Mouse (Mus musculus) liver, adult 10 weeks (tissue): ENCODE results near the gene Sh2d2a. TPM values are rescaled to one million over a fixed set of nuclear protein-coding genes. Genes with fewer than 3 reads are reported as not detected.

Source experiments
- polyA plus RNA-seq: library from polyadenylated mRNA; stranded (reverse); fragments of 350-450 nt; fragmentation: Illumina TruSeq; extraction: RNeasy Lipid Tissue Mini Kit (QIAGEN cat#74804); gene quantifications from one replicate; pipeline ENCODE4 v1.2.3, GENCODE M21; 2014; ENCODE audit warnings: low read depth, low replicate concordance

Gene Sh2d2a
- polyA plus RNA-seq: 0.11 TPM

GRCm38 (mm10) chr3:87846650-87847110 lies at the start of gene Sh2d2a:
Gene Sh2d2a, plus strand, starts transcription at chr3:87846755.

GRCm38 (mm10) chr3:87824206-87824605 lies 22.3 kb upstream of the Sh2d2a start, which contains the start of gene Pear1:
Gene Pear1, minus strand, starts transcription at chr3:87824306.

GRCm38 (mm10) chr3:87885281-87886003 lies 38.9 kb downstream of the Sh2d2a start, which contains the start of gene Prcc:
Gene Prcc, minus strand, starts transcription at chr3:87885608.

Other genes starting within 250 kb of the Sh2d2a start
- gene Arhgef11, start 229.2 kb upstream of the Sh2d2a start, polyA plus RNA-seq: 6.9 TPM
- not detected for gene Lrrc71, start 98.1 kb upstream of the Sh2d2a start, polyA plus RNA-seq
- not detected for gene Ntrk1, start 51.6 kb upstream of the Sh2d2a start, polyA plus RNA-seq
- gene Insrr, start 49.8 kb upstream of the Sh2d2a start, polyA plus RNA-seq: not detected
- 0.34 TPM for gene Pear1, start 22.4 kb upstream of the Sh2d2a start, polyA plus RNA-seq
- 4.8 TPM for gene Prcc, start 38.9 kb downstream of the Sh2d2a start, polyA plus RNA-seq
- gene Hdgf, start 59.6 kb downstream of the Sh2d2a start, polyA plus RNA-seq: 103 TPM
- gene Mrpl24, start 72.8 kb downstream of the Sh2d2a start, polyA plus RNA-seq: 61.1 TPM
- 14.9 TPM for gene Isg20l2, start 83.6 kb downstream of the Sh2d2a start, polyA plus RNA-seq
- 3.7 TPM for gene Rrnad1, start 84.0 kb downstream of the Sh2d2a start, polyA plus RNA-seq
- gene Crabp2, start 101.9 kb downstream of the Sh2d2a start, polyA plus RNA-seq: not detected
- 0.90 TPM for gene Nes, start 124.3 kb downstream of the Sh2d2a start, polyA plus RNA-seq
- not detected for gene Bcan, start 153.5 kb downstream of the Sh2d2a start, polyA plus RNA-seq
- gene Hapln2, start 180.8 kb downstream of the Sh2d2a start, polyA plus RNA-seq: not detected
- 5.2 TPM for gene Gpatch4, start 196.4 kb downstream of the Sh2d2a start, polyA plus RNA-seq
- 31.1 TPM for gene Naxe, start 211.7 kb downstream of the Sh2d2a start, polyA plus RNA-seq
- gene Ttc24, start 231.5 kb downstream of the Sh2d2a start, polyA plus RNA-seq: not detected
- not detected for gene Iqgap3, start 235.2 kb downstream of the Sh2d2a start, polyA plus RNA-seq